Mouse (Mus musculus) stomach, embryonic 14.5 days (tissue): Measurements from ENCODE around the gene Calm5. TPM values are rescaled to one million over a fixed set of nuclear protein-coding genes. Genes with fewer than 3 reads are reported as not detected.
"Not testable (repeated sequence)": the region's sequence is repeated elsewhere in the genome, so short reads cannot be mapped to it uniquely, and the experiment has no call there.

Experiments
- ATAC-seq: fragments of 200-750 bp; cut with Nextera tagmentation; 2 replicates; pipeline ENCODE4 v1.8.0; 2017; ENCODE audit warnings: low read depth, moderate TSS enrichment; ENCODE audit not compliant: insufficient number of reproducible peaks, insufficient read depth, low FRiP score
- H3K27ac ChIP-seq: fragments of 300-500 bp; sonication (generic); 2 replicates; pipeline ENCODE4 v1.5.1; 2014; ENCODE audit warnings: mild to moderate bottlenecking, low read length, moderate library complexity, mixed read lengths
- H3K27me3 ChIP-seq: fragments of 300-500 bp; sonication (generic); 2 replicates; pipeline ENCODE4 v1.6.1; 2014; ENCODE audit warnings: low read length, control low read depth, mixed read lengths; ENCODE audit not compliant: control insufficient read depth, insufficient read depth
- H3K36me3 ChIP-seq: fragments of 300-500 bp; sonication (generic); 2 replicates; pipeline ENCODE4 v1.6.1; 2014; ENCODE audit warnings: mild to moderate bottlenecking, control low read depth, low read length, moderate library complexity, mixed read lengths; ENCODE audit not compliant: control insufficient read depth, insufficient read depth
- H3K4me1 ChIP-seq: fragments of 300-500 bp; sonication (generic); 2 replicates; pipeline ENCODE4 v1.6.1; 2014; ENCODE audit warnings: low read length, control low read depth, mixed read lengths; ENCODE audit not compliant: control insufficient read depth, insufficient read depth
- H3K4me2 ChIP-seq: fragments of 300-500 bp; sonication (generic); replicated peaks from 2 replicates; pipeline ENCODE4 v1.6.1; 2014; ENCODE audit warnings: low read depth, low read length, control low read depth
- H3K4me3 ChIP-seq: fragments of 300-500 bp; sonication (generic); 2 replicates; pipeline ENCODE4 v1.5.1; 2014; ENCODE audit warnings: low read depth, low read length, control low read depth
- H3K9ac ChIP-seq: fragments of 300-500 bp; sonication (generic); replicated peaks from 2 replicates; pipeline ENCODE4 v1.6.1; 2014; ENCODE audit warnings: low read depth, mild to moderate bottlenecking, control low read depth, low read length, moderate library complexity, mixed read lengths
- H3K9me3 ChIP-seq: fragments of 300-500 bp; sonication (generic); 2 replicates; pipeline ENCODE4 v1.6.1; 2016; ENCODE audit warnings: low read depth, low read length, control low read depth; ENCODE audit not compliant: control insufficient read depth
- WGBS: fragments of 180-500 bp; shearing (Covaris S2); extraction: QIAGEN DNeasy Blood & Tissue Kit; methylation state at CpG from one replicate; pipeline ENCODE4 v1.1.7; 2014; 5-methylcytosine and 5-hydroxymethylcytosine counted together
- polyA plus RNA-seq: library from polyadenylated mRNA; unstranded; fragments of >200 nt; fragmentation: Nextera tagmentation; extraction: Ambion mirVana; gene quantifications from 2 replicates; pipeline ENCODE4 v1.2.1, GENCODE M21; 2014

The Calm5 gene
- polyA plus RNA-seq, 1 experiment from 2014 or later: not detected

DNA sequence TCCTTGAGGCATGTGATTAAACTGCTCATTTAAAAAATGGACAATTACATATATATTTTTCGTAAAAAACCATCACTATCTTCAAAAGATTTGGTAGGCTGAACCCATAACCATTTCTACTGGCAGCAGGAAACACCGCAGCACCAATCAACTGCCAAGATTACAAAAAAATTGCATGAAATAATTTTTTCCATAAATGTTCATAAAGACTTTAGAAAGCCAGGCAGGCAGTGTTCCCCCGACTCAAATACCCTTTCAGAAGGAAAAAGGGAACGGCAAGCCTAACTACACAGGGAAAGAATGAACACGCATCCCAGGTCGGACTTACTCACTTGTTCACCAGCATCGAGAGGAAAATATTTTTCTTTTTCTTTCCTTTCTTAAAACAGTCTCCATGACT lies 38.6 kb downstream of the Calm5 start:
- Histone ChIP-seq H3K27me3 (no peaks in the 10 kb centered on the region), H3K27ac (no peak overlapping the region; the same call in 1 of the 2 replicates), H3K9ac (peak overlapping the region; percentile 47), H3K4me3 (peak overlapping the region; percentile 60), H3K4me2 (peak overlapping the region; percentile 52), H3K4me1 (0 out of 2 replicates have a peak, but pooled peaks cover 3% of the 10 kb centered on the region), H3K9me3 (no peaks in the 10 kb centered on the region), H3K36me3 (peaks cover 11% of the 10 kb centered on the region)
- 11% methylated on average over 7 of the region's 7 CpGs for WGBS
- ATAC-seq: no peak

DNA sequence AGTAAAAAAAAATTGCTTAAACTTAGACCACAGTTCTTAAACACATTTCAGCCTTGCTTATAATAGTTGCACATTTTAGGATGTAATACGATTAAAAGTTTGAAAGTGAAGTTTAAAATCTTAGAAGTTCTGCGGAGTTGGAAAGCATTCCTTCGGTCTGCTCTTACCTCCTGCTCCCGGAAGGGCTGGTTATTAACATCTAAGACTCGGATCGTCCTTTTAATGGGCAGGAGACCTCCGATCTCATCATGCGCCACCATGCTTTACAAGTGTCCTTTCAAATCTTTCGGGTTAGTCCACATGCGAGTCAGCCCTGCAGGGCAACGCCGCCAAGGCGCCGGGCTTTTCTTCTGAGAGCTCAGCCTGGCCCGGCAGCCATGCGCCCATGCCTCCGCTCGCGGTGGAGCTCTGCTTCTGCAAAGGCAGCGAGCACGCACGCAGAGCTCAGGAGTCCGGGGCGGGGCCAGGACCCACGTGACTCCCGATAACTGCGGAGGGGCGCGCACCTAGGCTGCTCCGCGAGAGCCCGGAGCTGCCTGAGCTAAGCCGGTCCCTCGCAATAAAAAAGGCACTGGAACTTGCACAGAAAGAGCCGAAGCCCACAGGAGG lies 39.3 kb downstream of the Calm5 start:
- Histone ChIP-seq H3K4me3 (peak overlapping the region; percentile 60), H3K9ac (peak overlapping the region; percentile 47), H3K4me2 (peak overlapping the region; percentile 52), H3K4me1 (0 out of 2 replicates have a peak, but pooled peaks cover 3% of the 10 kb centered on the region), H3K9me3 (no peaks in the 10 kb centered on the region), H3K27me3 (no peaks in the 10 kb centered on the region), H3K27ac (peak overlapping the region; percentile 73), H3K36me3 (peaks cover 4% of the 10 kb centered on the region; the same call in 1 of the 2 replicates)
- ATAC-seq: peak; percentile 98
- under 1% methylated on average over 35 of the region's 35 CpGs for WGBS

DNA sequence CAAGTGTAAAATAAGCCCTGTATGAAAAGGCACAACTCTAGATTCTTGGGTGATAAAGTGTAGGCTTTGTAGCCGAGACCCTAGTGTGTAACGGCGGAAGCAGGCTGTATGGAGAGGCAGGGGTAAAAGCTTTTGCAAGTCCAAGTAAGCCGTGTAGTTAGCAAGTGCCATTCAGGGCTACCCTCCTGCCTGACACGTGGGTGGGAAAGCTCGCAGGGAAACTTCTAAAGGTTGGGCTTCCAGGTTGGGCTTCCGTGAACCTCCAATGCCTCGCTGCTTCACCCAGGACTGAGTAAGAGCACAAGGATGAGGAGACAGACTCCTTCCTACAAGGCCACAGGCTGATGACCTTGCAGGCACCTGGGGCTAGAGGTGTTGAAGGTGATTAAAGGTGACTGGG lies 40.6 kb downstream of the Calm5 start:
- no peak overlapping the region for H3K27ac ChIP-seq
- H3K36me3 ChIP-seq: no peaks in the 10 kb centered on the region
- H3K4me2 ChIP-seq: no peak overlapping the region
- H3K4me3 ChIP-seq: no peak overlapping the region
- no peaks in the 10 kb centered on the region for H3K27me3 ChIP-seq
- H3K9ac ChIP-seq: no peak overlapping the region
- H3K9me3 ChIP-seq: no peaks in the 10 kb centered on the region
- no peak for ATAC-seq
- WGBS: 66% methylated on average over 8 of the region's 8 CpGs
- H3K4me1 ChIP-seq: 0 out of 2 replicates have a peak, but pooled peaks cover 3% of the 10 kb centered on the region

DNA sequence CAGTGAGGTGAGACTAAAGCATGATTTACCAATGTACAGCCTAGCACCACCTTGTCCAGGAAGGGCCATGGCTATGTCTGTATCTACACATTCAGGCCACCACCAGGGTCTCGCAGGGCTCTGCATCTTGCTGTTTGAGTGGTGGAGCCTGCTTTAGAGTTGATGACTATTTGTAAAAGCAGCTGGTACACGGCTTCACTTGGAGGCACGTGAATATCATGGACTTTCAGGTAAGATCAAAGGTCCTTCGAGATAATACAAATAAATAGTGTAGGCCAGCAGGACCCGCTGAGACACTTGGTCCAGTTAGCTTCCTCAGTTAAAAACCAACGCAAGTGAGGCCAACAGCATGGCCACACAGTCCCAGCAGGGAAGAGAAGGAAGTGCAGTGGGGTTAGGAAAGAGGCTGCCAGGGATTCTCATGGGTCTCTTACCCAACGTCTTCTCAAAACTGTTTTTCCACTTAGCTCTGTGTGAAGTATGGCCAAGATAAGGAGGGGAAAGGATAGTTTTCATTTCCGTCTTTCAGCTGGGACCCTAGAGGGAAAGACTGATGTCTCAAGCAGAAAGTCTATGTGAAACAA lies 41.5 kb downstream of the Calm5 start:
- no peak overlapping the region for H3K9ac ChIP-seq
- no peak for ATAC-seq
- H3K4me2 ChIP-seq: no peak overlapping the region
- no peak overlapping the region for H3K4me3 ChIP-seq
- H3K4me1 ChIP-seq: 0 out of 2 replicates have a peak, but pooled peaks cover 3% of the 10 kb centered on the region
- WGBS: 70% methylated on average over 8 of the region's 8 CpGs
- no peaks in the 10 kb centered on the region for H3K27me3 ChIP-seq
- no peak overlapping the region for H3K27ac ChIP-seq
- no peaks in the 10 kb centered on the region for H3K9me3 ChIP-seq
- H3K36me3 ChIP-seq: no peaks in the 10 kb centered on the region

DNA sequence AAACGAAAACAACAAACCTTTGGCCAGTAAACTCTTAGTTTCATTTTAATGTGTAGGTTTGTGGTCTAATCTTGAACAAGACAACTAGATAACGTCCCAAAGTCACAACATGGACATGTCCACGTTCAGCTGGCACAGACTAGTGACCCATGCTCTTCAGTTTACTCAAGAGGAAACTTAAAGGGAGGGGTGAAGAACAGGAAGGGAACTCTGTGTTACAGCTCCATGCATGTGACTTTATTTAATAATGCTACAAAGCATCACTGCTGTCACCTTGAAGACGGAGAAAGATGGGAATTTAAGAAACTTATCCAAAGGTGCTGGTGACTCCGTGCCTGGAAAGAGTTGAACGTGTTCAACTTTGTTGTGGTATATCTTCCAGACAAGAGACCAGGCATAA lies 42.1 kb downstream of the Calm5 start:
- no peak for ATAC-seq
- Histone ChIP-seq H3K9me3 (no peaks in the 10 kb centered on the region), H3K27ac (no peak overlapping the region), H3K4me1 (0 out of 2 replicates have a peak, but pooled peaks cover 3% of the 10 kb centered on the region), H3K27me3 (no peaks in the 10 kb centered on the region), H3K4me3 (no peak overlapping the region), H3K4me2 (no peak overlapping the region), H3K36me3 (no peaks in the 10 kb centered on the region), H3K9ac (no peak overlapping the region)
- 89% methylated on average over 6 of the region's 6 CpGs for WGBS

DNA sequence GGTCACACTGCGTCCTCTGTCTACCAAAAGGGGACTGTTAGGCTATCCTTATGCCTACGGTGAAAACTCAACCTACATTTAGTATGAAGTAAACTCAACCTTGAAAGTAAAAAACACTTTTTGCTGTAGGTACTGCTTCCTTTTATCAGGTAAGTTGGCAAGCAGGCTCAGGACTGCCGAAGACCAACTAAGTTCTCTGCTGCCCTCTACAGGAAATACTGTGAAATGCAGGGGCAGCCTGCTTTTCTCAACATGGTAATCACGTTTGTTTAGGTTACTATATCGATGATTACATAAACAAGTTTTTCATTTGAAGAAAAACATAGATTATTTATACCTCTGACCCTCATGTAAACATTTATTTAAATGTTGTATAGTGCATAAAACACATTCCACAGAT lies 42.9 kb downstream of the Calm5 start:
- WGBS: 30% methylated on average over 5 of the region's 5 CpGs
- Histone ChIP-seq H3K27me3 (no peaks in the 10 kb centered on the region), H3K4me2 (no peak overlapping the region), H3K27ac (no peak overlapping the region), H3K4me1 (0 out of 2 replicates have a peak, but pooled peaks cover 3% of the 10 kb centered on the region), H3K9ac (no peak overlapping the region), H3K4me3 (no peak overlapping the region), H3K36me3 (no peaks in the 10 kb centered on the region), H3K9me3 (no peaks in the 10 kb centered on the region)
- no peak for ATAC-seq

DNA sequence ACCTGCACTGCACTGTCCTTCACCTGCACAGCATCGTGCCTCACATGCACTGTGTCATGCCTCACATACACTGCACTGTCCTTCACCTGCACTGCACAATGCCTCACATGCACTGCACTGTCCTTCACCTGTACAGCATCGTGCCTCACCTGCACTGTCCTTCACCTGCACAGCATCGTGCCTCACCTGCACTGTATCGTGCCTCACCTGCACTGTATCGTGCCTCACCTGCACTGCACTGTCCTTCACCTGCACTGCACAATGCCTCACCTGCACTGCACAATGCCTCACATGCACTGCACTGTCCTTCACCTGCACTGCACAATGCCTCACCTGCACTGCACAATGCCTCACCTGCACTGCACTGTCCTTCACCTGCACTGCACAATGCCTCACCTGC lies 44.2 kb downstream of the Calm5 start:
- H3K9ac ChIP-seq, H3K9me3 ChIP-seq, H3K27ac ChIP-seq, H3K4me2 ChIP-seq, H3K36me3 ChIP-seq, H3K27me3 ChIP-seq, H3K4me3 ChIP-seq, ATAC-seq, H3K4me1 ChIP-seq: not testable (repeated sequence)
- 97% methylated on average over 5 of the region's 5 CpGs for WGBS

DNA sequence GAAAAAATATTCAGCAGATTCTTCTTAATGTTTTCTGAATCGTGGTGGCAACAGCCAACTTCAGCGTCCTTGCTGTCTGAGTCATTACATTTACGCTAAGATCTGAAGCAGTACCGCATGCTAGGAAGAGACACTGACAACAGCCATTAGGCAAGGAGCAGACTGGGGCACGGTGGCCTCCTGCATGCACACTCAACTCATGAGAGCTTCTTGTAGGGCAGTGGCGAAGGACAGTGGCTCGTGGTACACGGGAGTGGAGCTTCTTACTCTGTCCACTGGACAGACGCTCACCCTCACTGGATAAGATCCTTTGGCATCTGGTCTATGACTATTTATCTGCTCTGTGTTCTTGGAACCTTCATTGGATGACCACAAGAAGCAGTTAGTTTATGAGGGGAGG lies 45.3 kb downstream of the Calm5 start:
- no peak overlapping the region for H3K9ac ChIP-seq
- no peak for ATAC-seq
- no peaks in the 10 kb centered on the region for H3K9me3 ChIP-seq
- H3K4me2 ChIP-seq: no peak overlapping the region
- no peaks in the 10 kb centered on the region for H3K4me1 ChIP-seq
- WGBS: 87% methylated on average over 9 of the region's 9 CpGs
- H3K36me3 ChIP-seq: no peaks in the 10 kb centered on the region
- H3K4me3 ChIP-seq: no peak overlapping the region
- no peak overlapping the region for H3K27ac ChIP-seq
- H3K27me3 ChIP-seq: no peaks in the 10 kb centered on the region
